7 mouse cellular contexts compared by ENCODE assay signal in genomic region chr10:88376770-88377169, GRCm38 (mm10). TPM values are rescaled to one million over a fixed set of nuclear protein-coding genes. Genes with fewer than 3 reads are reported as not detected.
DNase-seq lines count a peak whose midpoint lies in the region; ATAC-seq and TF ChIP-seq lines count a peak whose summit lies in the region.

No protein-coding gene starts in this region.

- peaks cover 21% of the 10 kb centered on the region for H3K79me2 ChIP-seq in MEL (ENCODE audit: control insufficient read depth, insufficient read depth, low read length, poor library complexity)

- no peaks in the 10 kb centered on the region for H3K27me3 ChIP-seq in MEL (ENCODE audit: control insufficient read depth in 1 of 2, insufficient read depth in 2 of 2, low read length in 2 of 2)
- peaks cover 10% of the 10 kb centered on the region; the same call in 1 of the 2 replicates for H3K27me3 ChIP-seq in heart, embryonic 13.5 days (replicated peaks)

- TF ChIP-seq CTCF in MEL (IDR thresholded peaks at IDR 0.05 in 2 of 3, conservative IDR thresholded peaks at IDR 0.05 in 1 of 3; ENCODE audit: control insufficient read depth in 1 of 3, insufficient read depth in 1 of 3, low read depth in 2 of 3, low read length in 3 of 3, poor library complexity in 1 of 3, severe bottlenecking in 1 of 3): peak; percentile 82 to 93 (median 90)
- TF ChIP-seq CTCF in bone marrow macrophage, adult 2 months (IDR thresholded peaks at IDR 0.05; ENCODE audit: low read depth, low read length): peak; percentile 45
- TF ChIP-seq CTCF in embryonic fibroblast, embryonic 13.5 days (IDR thresholded peaks at IDR 0.05; ENCODE audit: borderline replicate concordance, insufficient read depth, low read length): peak; percentile 56; the same call in 1 of the 2 replicates

- DNase-seq in MEL (ENCODE audit: low read depth, low spot score): peak; percentile 93
- peak; percentile 96 for DNase-seq in layer of hippocampus, postnatal 10 days (ENCODE audit: low spot score in 2 of 2)
- DNase-seq in skeletal muscle tissue, adult 2 months (ENCODE audit: low read depth, low spot score): peak; percentile 82

- peak; percentile 92 for TF ChIP-seq RAD21 in MEL (IDR thresholded peaks at IDR 0.05; ENCODE audit: low read depth, low read length)

- no peak for TF ChIP-seq POLR2A in MEL (IDR thresholded peaks at IDR 0.05; ENCODE audit: control insufficient read depth in 1 of 2, insufficient read depth in 1 of 2, low read depth in 1 of 2, low read length in 2 of 2, poor library complexity in 1 of 2)
- no peak for TF ChIP-seq POLR2A in bone marrow macrophage, adult 2 months (IDR thresholded peaks at IDR 0.05; ENCODE audit: borderline replicate concordance, low read depth, low read length)
- no peak; the same call in 1 of the 2 replicates for TF ChIP-seq POLR2A in embryonic fibroblast, embryonic 13.5 days (IDR thresholded peaks at IDR 0.05; ENCODE audit: low read depth, low read length)

- H3K36me3 ChIP-seq in MEL (ENCODE audit: control insufficient read depth in 1 of 2, insufficient read depth in 2 of 2, low read length in 2 of 2): peaks cover 0 to 18% of the 10 kb centered on the region in 2 experiments; a peak in 2 of 4 replicates
- no peaks in the 10 kb centered on the region for H3K36me3 ChIP-seq in heart, embryonic 13.5 days

- 5% methylated on average over 11 of the region's 11 CpGs for WGBS in heart, embryonic 13.5 days

- no peak for TF ChIP-seq EP300 in MEL (IDR thresholded peaks at IDR 0.05; ENCODE audit: low read depth in 1 of 2, low read length in 2 of 2)

- no peak for ATAC-seq in heart, embryonic 13.5 days (ENCODE audit: extremely low read depth, insufficient number of reproducible peaks, low FRiP score, low TSS enrichment)
- ATAC-seq in megakaryocyte progenitor cell, adult 5-6 weeks (replicated peaks; ENCODE audit: poor library complexity): peak; percentile 55

- H3K9me3 ChIP-seq in MEL (replicated peaks; ENCODE audit: insufficient read depth, low read length): no peaks in the 10 kb centered on the region
- no peaks in the 10 kb centered on the region for H3K9me3 ChIP-seq in heart, embryonic 13.5 days

- peak overlapping the region; percentile 44 for H3K4me2 ChIP-seq in heart, embryonic 13.5 days

- peaks cover 2 to 17% of the 10 kb centered on the region in 2 experiments for H3K4me1 ChIP-seq in MEL (ENCODE audit: control insufficient read depth in 1 of 2, insufficient read depth in 2 of 2, low read length in 2 of 2)
- H3K4me1 ChIP-seq in bone marrow macrophage, adult 2 months (ENCODE audit: control insufficient read depth, insufficient read depth, low read length): peaks cover 23% of the 10 kb centered on the region
- H3K4me1 ChIP-seq in embryonic fibroblast, embryonic 13.5 days (ENCODE audit: control insufficient read depth, insufficient read depth, low read length): no peaks in the 10 kb centered on the region
- H3K4me1 ChIP-seq in heart, embryonic 13.5 days: peaks cover 30% of the 10 kb centered on the region

- peak overlapping the region; percentile 56 for H3K9ac ChIP-seq in MEL (ENCODE audit: control insufficient read depth, low read depth, low read length, poor library complexity, severe bottlenecking)
- 0 out of 2 replicates have a peak overlapping the region, but pooled peaks have one; percentile 33 for H3K9ac ChIP-seq in heart, embryonic 13.5 days

- H3K27ac ChIP-seq in MEL (ENCODE audit: control insufficient read depth, low read depth, low read length): no peak overlapping the region
- no peak overlapping the region for H3K27ac ChIP-seq in bone marrow macrophage, adult 2 months (ENCODE audit: insufficient read depth, low read depth, low read length)
- no peak overlapping the region for H3K27ac ChIP-seq in embryonic fibroblast, embryonic 13.5 days (ENCODE audit: insufficient read depth, low read length)
- H3K27ac ChIP-seq in heart, embryonic 13.5 days (replicated peaks): no peak overlapping the region

- peak overlapping the region; percentile 49 to 66 for H3K4me3 ChIP-seq in MEL (ENCODE audit: control insufficient read depth in 1 of 2, insufficient read depth in 1 of 2, low read depth in 2 of 2, low read length in 2 of 2)
- no peak overlapping the region for H3K4me3 ChIP-seq in bone marrow macrophage, adult 2 months (ENCODE audit: insufficient read depth, low read length)
- no peak overlapping the region for H3K4me3 ChIP-seq in embryonic fibroblast, embryonic 13.5 days (ENCODE audit: insufficient read depth, low read length)
- no peak overlapping the region for H3K4me3 ChIP-seq in heart, embryonic 13.5 days

TF ChIP-seq in MEL, 35 proteins besides CTCF, POLR2A, EP300 and RAD21 (continues in another document):
- TF ChIP-seq ZMIZ1 (IDR thresholded peaks at IDR 0.05; ENCODE audit: low read depth, low read length) (no peak), CHD1 (IDR thresholded peaks at IDR 0.05; ENCODE audit: low read depth, low read length) (no peak), MXI1 (IDR thresholded peaks at IDR 0.05; ENCODE audit: low read depth, low read length) (peak; percentile 76), MEF2A (IDR thresholded peaks at IDR 0.05; ENCODE audit: extremely low read depth, insufficient replicate concordance, low read depth, low read length, poor library complexity, severe bottlenecking) (no peak), USF2 (IDR thresholded peaks at IDR 0.05; ENCODE audit: borderline replicate concordance in 1 of 2, insufficient read depth in 1 of 2, low read depth in 1 of 2, low read length in 2 of 2) (no peak), BHLHE40 (IDR thresholded peaks at IDR 0.05; ENCODE audit: borderline replicate concordance, low read depth, low read length) (no peak), TAL1 (IDR thresholded peaks at IDR 0.05; ENCODE audit: low read length) (no peak), POLR2AphosphoS2 (IDR thresholded peaks at IDR 0.05; ENCODE audit: low read length) (no peak), MYB (IDR thresholded peaks at IDR 0.05; ENCODE audit: low read depth, low read length) (no peak), MYC (IDR thresholded peaks at IDR 0.05; ENCODE audit: low read depth, low read length) (peak; percentile 68; the same call in 1 of the 2 replicates), JUND (IDR thresholded peaks at IDR 0.05; ENCODE audit: low read depth, low read length) (no peak), TBP (IDR thresholded peaks at IDR 0.05; ENCODE audit: low read depth, low read length) (no peak), ZNF384 (IDR thresholded peaks at IDR 0.05; ENCODE audit: low read depth, low read length) (no peak), KAT2A (conservative IDR thresholded peaks at IDR 0.05; ENCODE audit: low read depth, low read length) (no peak), ZKSCAN1 (IDR thresholded peaks at IDR 0.05; ENCODE audit: low read depth, low read length) (no peak), NRF1 (IDR thresholded peaks at IDR 0.05; ENCODE audit: insufficient read depth, low read depth, low read length, poor library complexity, severe bottlenecking) (no peak), CHD2 (IDR thresholded peaks at IDR 0.05; ENCODE audit: low read length) (no peak), HCFC1 (IDR thresholded peaks at IDR 0.05; ENCODE audit: low read depth, low read length) (no peak), MAX (IDR thresholded peaks at IDR 0.05; ENCODE audit: low read length) (peak; percentile 64; the same call in 1 of the 2 replicates), MAFK (IDR thresholded peaks at IDR 0.05; ENCODE audit: borderline replicate concordance, low read depth, low read length) (no peak), ZC3H11A (IDR thresholded peaks at IDR 0.05; ENCODE audit: low read depth, low read length) (peak; percentile 76), UBTF (IDR thresholded peaks at IDR 0.05; ENCODE audit: borderline replicate concordance, insufficient read depth, low read depth, low read length) (no peak), SMC3 (IDR thresholded peaks at IDR 0.05; ENCODE audit: low read depth, low read length) (peak; percentile 72), ELF1 (IDR thresholded peaks at IDR 0.05; ENCODE audit: low read depth, low read length) (no peak), POLR2AphosphoS5 (IDR thresholded peaks at IDR 0.05; ENCODE audit: borderline replicate concordance, low read depth, low read length) (no peak), ETS1 (IDR thresholded peaks at IDR 0.05; ENCODE audit: low read depth, low read length) (no peak), RCOR1 (IDR thresholded peaks at IDR 0.05; ENCODE audit: low read depth, low read length) (no peak), SIN3A (IDR thresholded peaks at IDR 0.05; ENCODE audit: low read length) (peak; percentile 47; the same call in 1 of the 2 replicates), GABPA (IDR thresholded peaks at IDR 0.05; ENCODE audit: low read depth, low read length) (no peak), MAZ (IDR thresholded peaks at IDR 0.05; ENCODE audit: low read depth, low read length) (no peak), USF1 (IDR thresholded peaks at IDR 0.05; ENCODE audit: low read depth, low read length) (no peak)

RNA-seq across cellular contexts. Expression of gene Dram1, which starts 2.1 kb away (rescaled TPM):
- not detected in 2 replicates for total RNA-seq in MEL (2012; rRNA removed)
- polyA plus RNA-seq in MEL (2012; ENCODE audit: insufficient read depth in 1 of 2, insufficient read length in 2 of 2, low read depth in 1 of 2, low replicate concordance in 2 of 2, missing spikeins in 1 of 2): under 1 TPM in 1 of 2 experiments, not detected in 1; 0.17 TPM
- 76.0 and 77.0 TPM in 2 replicates for polyA plus RNA-seq in bone marrow macrophage, adult 2 months (2012; ENCODE audit: insufficient read depth, insufficient read length, missing spikeins)
- 18.5 and 20.6 TPM in 2 replicates for polyA plus RNA-seq in embryonic fibroblast, embryonic 13.5 days (2011; ENCODE audit: insufficient read length, low read depth, missing spikeins)
- 1.2 and 1.4 TPM in 2 replicates for polyA plus RNA-seq in heart, embryonic 13.5 days (2015; fragmentation: Nextera tagmentation; extraction: Ambion mirVana)
- total RNA-seq in layer of hippocampus, postnatal 10 days (2021): 1 to 10 TPM in 1 of 2 experiments, under 1 TPM in 1; 0.87 to 1.5 TPM
- 38.5 and 45.3 TPM in 2 replicates for total RNA-seq in megakaryocyte progenitor cell, adult 5-6 weeks (2015)
- total RNA-seq in megakaryocyte progenitor cell, adult 5-6 weeks (2017): 26.8 and 33.4 TPM in 2 replicates

RNA-seq across cellular contexts. Expression of gene Gnptab, which starts 2.2 kb away (rescaled TPM):
- 14.2 and 15.1 TPM in 2 replicates for total RNA-seq in MEL (2012; rRNA removed)
- polyA plus RNA-seq in MEL (2012; ENCODE audit: insufficient read depth in 1 of 2, insufficient read length in 2 of 2, low read depth in 1 of 2, low replicate concordance in 2 of 2, missing spikeins in 1 of 2): 10 to 100 TPM in 1 of 2 experiments, not detected in 1; 24.1 TPM
- 22.9 and 26.8 TPM in 2 replicates for polyA plus RNA-seq in bone marrow macrophage, adult 2 months (2012; ENCODE audit: insufficient read depth, insufficient read length, missing spikeins)
- 28.7 and 41.1 TPM in 2 replicates for polyA plus RNA-seq in embryonic fibroblast, embryonic 13.5 days (2011; ENCODE audit: insufficient read length, low read depth, missing spikeins)
- 5.9 and 6.8 TPM in 2 replicates for polyA plus RNA-seq in heart, embryonic 13.5 days (2015; fragmentation: Nextera tagmentation; extraction: Ambion mirVana)
- 10 to 100 TPM; 86.3 to 93.5 TPM for total RNA-seq in layer of hippocampus, postnatal 10 days (2021)
- 117 and 142 TPM in 2 replicates for total RNA-seq in megakaryocyte progenitor cell, adult 5-6 weeks (2015)
- total RNA-seq in megakaryocyte progenitor cell, adult 5-6 weeks (2017): 48.7 and 58.3 TPM in 2 replicates

Comparison
In these comparisons a context has a peak if more than half of its experiments do, and no peak if none do; other contexts are left out.
1. H3K4me3 ChIP-seq: peak in MEL (2 of 2); none in bone marrow macrophage, adult 2 months (single experiment), embryonic fibroblast, embryonic 13.5 days (single experiment) and heart, embryonic 13.5 days (single experiment).
2. Peak in every context shown above with its lines, with median percentiles within 50 percentile points of each other: DNase-seq and CTCF ChIP-seq.